Mouse (Mus musculus): ENCODE measurements around the gene Smim7.

DNA sequence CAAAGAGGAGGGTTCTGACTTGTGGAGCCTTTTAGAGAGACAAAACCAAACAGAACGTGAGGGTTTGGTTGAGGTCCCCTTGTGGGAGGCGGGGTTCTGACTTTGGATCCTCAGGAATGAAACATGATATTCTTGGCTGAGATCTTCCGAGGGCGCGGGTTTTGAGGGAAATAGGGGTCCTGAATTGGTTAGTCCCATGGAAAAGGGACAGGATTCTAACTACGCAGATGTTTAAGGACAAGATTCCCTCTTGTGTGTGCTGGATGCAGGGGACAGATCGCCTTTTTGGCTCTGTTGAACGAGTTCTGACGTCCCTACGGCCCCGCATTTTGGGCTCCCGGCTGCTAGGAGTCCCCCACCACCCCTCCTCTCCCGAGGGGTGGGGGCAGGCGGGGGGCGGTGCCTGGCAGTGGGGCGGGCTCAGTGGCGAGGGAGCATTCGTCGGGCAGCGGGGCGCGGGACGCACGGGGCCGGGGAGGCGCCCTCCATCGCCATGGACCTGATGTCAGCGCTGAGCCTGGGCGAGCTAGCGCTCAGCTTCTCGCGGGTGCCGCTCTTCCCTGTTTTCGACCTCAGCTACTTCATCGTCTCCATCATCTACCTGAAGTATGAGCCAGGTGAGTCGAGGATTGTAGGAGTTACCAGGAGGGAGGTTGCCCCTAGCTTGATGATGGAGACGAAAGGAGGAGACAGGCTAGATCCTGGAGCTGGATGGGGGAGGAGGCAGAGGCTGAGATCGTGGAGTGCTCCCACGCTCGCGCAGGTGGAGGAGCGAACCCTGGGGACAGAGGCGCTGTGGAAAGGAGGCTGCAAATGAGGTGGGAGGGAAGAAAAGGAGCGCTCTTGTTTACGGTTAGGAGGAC lies 954 bp upstream of the Smim7 start, which contains the start of gene Tmem38a:
- TF ChIP-seq CTCF (IDR thresholded peaks at IDR 0.05; ENCODE audit: control insufficient read depth, insufficient read depth, insufficient read length): no peak
- TF ChIP-seq USF1 (IDR thresholded peaks at IDR 0.05; ENCODE audit: low read depth): no peak
- no peak for TF ChIP-seq MYOD1 (IDR thresholded peaks at IDR 0.05; ENCODE audit: control insufficient read depth, insufficient read length, low read depth)
- TF ChIP-seq MAX (IDR thresholded peaks at IDR 0.05): no peak
- TF ChIP-seq FOSL1 (IDR thresholded peaks at IDR 0.05; ENCODE audit: insufficient read depth, low read length, poor library complexity, severe bottlenecking): no peak

Data from C2C12 (cell line).